Mouse (Mus musculus) olfactory bulb, adult 2 months (tissue): ENCODE measurements around the gene Clybl. TPM values are rescaled to one million over a fixed set of nuclear protein-coding genes. Genes with fewer than 3 reads are reported as not detected.

Experiments
- H3K27ac ChIP-seq: fragments of 200-500 bp; 2 replicates; pipeline ENCODE4 v1.5.1; 2012; ENCODE audit warnings: low read depth, low read length; ENCODE audit not compliant: insufficient read depth
- H3K4me1 ChIP-seq: fragments of 200-500 bp; 2 replicates; pipeline ENCODE4 v1.6.1; 2012; ENCODE audit warnings: low read length; ENCODE audit not compliant: control insufficient read depth, insufficient read depth
- H3K4me3 ChIP-seq: fragments of 200-500 bp; 2 replicates; pipeline ENCODE4 v1.5.1; 2012; ENCODE audit warnings: mild to moderate bottlenecking, low read depth, low read length, moderate library complexity; ENCODE audit not compliant: insufficient read depth
- CTCF ChIP-seq: fragments of 200-500 bp; IDR thresholded peaks from 2 replicates; pipeline ENCODE4 v1.5.1; 2012; ENCODE audit warnings: low read depth, mild to moderate bottlenecking, low read length, moderate library complexity; ENCODE audit not compliant: insufficient read depth
- POLR2A ChIP-seq: fragments of 200-500 bp; IDR thresholded peaks from 2 replicates; pipeline ENCODE4 v1.6.1; 2012; ENCODE audit warnings: mild to moderate bottlenecking, low read depth, low read length, moderate library complexity; ENCODE audit not compliant: insufficient read depth
- WGBS: fragments of 180-500 bp; shearing (Covaris S2); methylation state at CpG from one replicate; pipeline ENCODE4 v1.1.7; 2018; 5-methylcytosine and 5-hydroxymethylcytosine counted together
- polyA plus RNA-seq: library from polyadenylated mRNA; stranded (reverse); fragments of >200 nt; gene quantifications from 2 replicates; pipeline ENCODE4 v1.2.4, GENCODE M21; 2012; ENCODE audit warnings: low replicate concordance; ENCODE audit not compliant: missing spikeins, insufficient read depth, insufficient read length

Gene Clybl
- polyA plus RNA-seq, 1 experiment: not detected

- 30% methylated on average over 19 of the region's 19 CpGs for WGBS
- TF ChIP-seq POLR2A: no peak
- no peak for TF ChIP-seq CTCF
- Histone ChIP-seq H3K27ac (no peak overlapping the region), H3K4me3 (no peak overlapping the region), H3K4me1 (no peaks in the 10 kb centered on the region; the same call in 1 of the 2 replicates)
Measured at GRCm38 (mm10) chr14:122373458-122373857, 192.0 kb downstream of the Clybl start.

DNA sequence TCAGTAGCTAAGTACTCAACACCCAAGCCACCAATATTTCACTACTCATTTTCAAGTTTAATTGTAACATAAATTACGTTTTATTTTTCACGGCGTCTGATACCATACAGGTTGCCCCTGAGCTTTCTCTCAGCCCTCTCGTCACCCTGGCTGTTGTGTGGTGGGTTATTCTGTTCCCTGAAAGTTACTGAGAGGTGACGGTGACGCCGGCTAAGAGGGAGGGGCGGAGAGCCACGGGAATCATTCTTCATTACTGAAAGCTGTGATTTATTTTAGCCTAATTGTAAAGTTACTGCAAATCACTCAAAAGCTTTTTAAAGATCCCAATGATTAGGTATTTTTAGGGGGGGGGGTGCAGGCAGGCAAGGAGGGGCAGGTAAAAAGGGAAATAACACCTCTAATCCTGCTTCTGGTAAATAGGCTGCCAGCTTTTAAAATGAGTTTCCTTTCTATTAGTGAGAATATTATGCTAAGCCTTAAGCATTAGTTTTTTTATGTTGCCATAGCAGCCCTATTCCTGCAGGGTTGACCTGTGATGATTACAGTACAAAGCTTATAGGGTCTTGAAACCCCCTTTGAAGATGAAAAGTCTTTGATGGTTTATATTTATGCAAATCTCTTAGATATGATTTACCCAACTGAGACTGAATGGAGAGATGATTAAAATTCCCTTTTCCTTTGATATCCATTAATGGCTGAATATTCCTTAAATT lies 192.9 kb downstream of the Clybl start:
- WGBS: 33% methylated on average over 9 of the region's 9 CpGs
- TF ChIP-seq CTCF: no peak
- TF ChIP-seq POLR2A: no peak
- no peak overlapping the region for H3K27ac ChIP-seq
- H3K4me1 ChIP-seq: no peaks in the 10 kb centered on the region; the same call in 1 of the 2 replicates
- H3K4me3 ChIP-seq: no peak overlapping the region

DNA sequence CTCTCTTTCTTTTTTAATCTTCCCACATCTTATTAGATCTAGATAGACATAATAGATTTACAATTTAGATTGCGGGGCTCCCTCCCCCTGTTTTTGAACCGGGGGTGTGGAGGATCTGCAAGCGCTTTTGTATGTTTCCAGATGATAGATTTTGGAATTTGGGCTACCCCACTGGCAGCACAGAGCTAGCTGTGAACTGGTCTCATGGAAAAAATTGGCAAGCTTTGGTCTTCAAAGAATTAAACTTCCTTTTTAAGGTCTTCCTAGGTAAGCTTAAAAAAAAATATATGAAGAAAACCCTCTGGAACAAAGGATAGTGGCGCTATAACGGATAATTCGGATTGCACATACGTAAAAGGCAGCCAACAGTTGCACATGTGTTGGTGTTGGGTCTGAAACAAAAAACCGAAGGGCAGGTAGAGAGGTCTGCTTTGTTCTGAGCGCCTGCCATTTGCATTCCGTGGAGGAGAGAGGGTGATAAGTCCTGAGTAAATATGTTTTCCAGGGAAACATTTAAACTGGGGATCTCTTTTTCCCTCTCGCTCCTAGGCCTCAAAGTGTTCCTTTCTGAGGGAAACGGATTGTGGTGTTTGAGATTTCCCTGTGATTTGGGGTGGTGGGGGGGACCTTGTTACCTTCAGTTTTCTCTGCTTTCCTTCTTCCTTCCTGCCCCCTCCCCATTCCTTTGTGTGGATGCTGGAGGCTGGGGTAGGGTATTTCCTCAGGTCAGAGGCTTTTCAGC lies 193.7 kb downstream of the Clybl start:
- TF ChIP-seq POLR2A: no peak
- no peak for TF ChIP-seq CTCF
- no peak overlapping the region for H3K27ac ChIP-seq
- no peaks in the 10 kb centered on the region; the same call in 1 of the 2 replicates for H3K4me1 ChIP-seq
- no peak overlapping the region for H3K4me3 ChIP-seq
- WGBS: 88% methylated on average over 12 of the region's 12 CpGs

GRCm38 (mm10) chr14:122376482-122377143 lies 195.1 kb downstream of the Clybl start:
- TF ChIP-seq POLR2A (no peak), CTCF (no peak)
- no peak overlapping the region for H3K27ac ChIP-seq
- 83% methylated on average over 9 of the region's 9 CpGs for WGBS
- H3K4me3 ChIP-seq: no peak overlapping the region
- H3K4me1 ChIP-seq: no peaks in the 10 kb centered on the region; the same call in 1 of the 2 replicates

DNA sequence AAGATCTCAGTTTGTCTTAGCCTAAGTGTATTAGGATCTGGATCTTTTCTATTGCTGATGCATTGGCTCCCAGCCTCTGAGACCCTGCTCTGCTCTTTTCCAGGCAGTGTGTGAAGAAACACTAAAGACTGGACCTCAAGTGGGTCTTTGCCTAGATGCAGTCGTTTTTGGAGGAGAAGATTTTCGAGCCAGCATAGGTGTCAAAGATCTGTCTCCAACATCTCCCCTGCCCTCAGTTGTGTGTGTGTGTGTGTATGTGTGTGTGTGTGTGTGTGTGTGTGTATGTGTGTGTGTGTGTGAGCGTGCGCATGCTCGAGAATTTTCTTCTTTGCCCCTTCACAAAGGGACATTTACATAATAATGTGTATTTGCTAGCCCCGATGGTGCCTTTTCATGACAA lies 196.2 kb downstream of the Clybl start:
- no peak overlapping the region for H3K27ac ChIP-seq
- H3K4me1 ChIP-seq: no peaks in the 10 kb centered on the region; the same call in 1 of the 2 replicates
- 80% methylated on average over 6 of the region's 6 CpGs for WGBS
- H3K4me3 ChIP-seq: no peak overlapping the region
- no peak for TF ChIP-seq CTCF
- TF ChIP-seq POLR2A: no peak

GRCm38 (mm10) chr14:122379076-122379475 lies 197.6 kb downstream of the Clybl start:
- no peak overlapping the region for H3K4me3 ChIP-seq
- no peak for TF ChIP-seq CTCF
- TF ChIP-seq POLR2A: no peak
- WGBS: 96% methylated on average over 9 of the region's 9 CpGs
- no peaks in the 10 kb centered on the region for H3K4me1 ChIP-seq
- H3K27ac ChIP-seq: no peak overlapping the region

GRCm38 (mm10) chr14:122379996-122380395 lies 198.5 kb downstream of the Clybl start:
- 91% methylated on average over 5 of the region's 5 CpGs for whole genome bisulfite sequencing
- Histone ChIP-seq H3K27ac (no peak overlapping the region), H3K4me1 (no peaks in the 10 kb centered on the region), H3K4me3 (no peak overlapping the region)
- no peak for TF ChIP-seq CTCF
- TF ChIP-seq POLR2A: no peak

- H3K4me1 ChIP-seq: no peaks in the 10 kb centered on the region
- H3K27ac ChIP-seq: no peak overlapping the region
- WGBS: 85% methylated on average over 15 of the region's 15 CpGs
- no peak for TF ChIP-seq CTCF
- TF ChIP-seq POLR2A: no peak
- H3K4me3 ChIP-seq: no peak overlapping the region
Measured at GRCm38 (mm10) chr14:122380896-122381845, 199.7 kb downstream of the Clybl start.

GRCm38 (mm10) chr14:122382281-122382680 lies 200.8 kb downstream of the Clybl start:
- H3K4me1 ChIP-seq: no peaks in the 10 kb centered on the region
- no peak overlapping the region for H3K4me3 ChIP-seq
- TF ChIP-seq POLR2A (no peak), CTCF (no peak)
- WGBS: 83% methylated on average over 5 of the region's 5 CpGs
- H3K27ac ChIP-seq: no peak overlapping the region
